Mouse (Mus musculus) frontal cortex, postnatal 14 days (tissue): Measurements from ENCODE around the gene Zfhx2.
A peak's percentile ranks its signal among the peaks of the same experiment; 100 is the strongest.
"Not testable (repeated sequence)": the region's sequence is repeated elsewhere in the genome, so short reads cannot be mapped to it uniquely, and the experiment has no call there.

Experiments used
- DNase-seq, 2 experiments: peaks; one replicate each; pipeline ENCODE4 v3.0.0; 2022; ENCODE audit warnings: low spot score in 2 of 2

The Zfhx2 gene

GRCm38 (mm10) chr14:55047971-55048531 lies 44.1 kb downstream of the Zfhx2 start:
- no peak for DNase-seq

- DNase-seq: not testable (repeated sequence)
Measured at GRCm38 (mm10) chr14:55043694-55044093, 48.4 kb downstream of the Zfhx2 start.

GRCm38 (mm10) chr14:55032695-55033225 lies 59.4 kb downstream of the Zfhx2 start:
- no peak for DNase-seq

- DNase-seq: no peak
Measured at GRCm38 (mm10) chr14:55029034-55029698, 63.0 kb downstream of the Zfhx2 start.

- no peak for DNase-seq
Measured at GRCm38 (mm10) chr14:55028333-55028835, 63.7 kb downstream of the Zfhx2 start.

- DNase-seq: no peak
Measured at GRCm38 (mm10) chr14:55027653-55028052, 64.5 kb downstream of the Zfhx2 start.

GRCm38 (mm10) chr14:55027251-55027650 lies 64.9 kb downstream of the Zfhx2 start:
- DNase-seq: no peak

- DNase-seq: no peak
Measured at GRCm38 (mm10) chr14:55025527-55025926, 66.6 kb downstream of the Zfhx2 start.

GRCm38 (mm10) chr14:55024236-55024635 lies 67.9 kb downstream of the Zfhx2 start:
- peak in 1 of 2 experiments; percentile 48 for DNase-seq

GRCm38 (mm10) chr14:55023011-55023410 lies 69.1 kb downstream of the Zfhx2 start:
- no peak for DNase-seq

- DNase-seq: no peak
Measured at GRCm38 (mm10) chr14:55020394-55020793, 71.7 kb downstream of the Zfhx2 start.

GRCm38 (mm10) chr14:55016876-55017275 lies 75.2 kb downstream of the Zfhx2 start:
- no peak for DNase-seq

GRCm38 (mm10) chr14:55015767-55016111 lies 76.4 kb downstream of the Zfhx2 start:
- no peak for DNase-seq

- DNase-seq: peak; percentile 97 to 99
Measured at GRCm38 (mm10) chr14:55014991-55015766, 76.9 kb downstream of the Zfhx2 start, which contains the start of gene Ngdn. Gene Ngdn, plus strand, starts transcription at chr14:55015454.

- DNase-seq: no peak
Measured at GRCm38 (mm10) chr14:55014591-55014990, 77.5 kb downstream of the Zfhx2 start.

GRCm38 (mm10) chr14:55011116-55011515 lies 81.0 kb downstream of the Zfhx2 start:
- DNase-seq: no peak
